Mouse (Mus musculus): Measurements from ENCODE around the gene Klra6.
"Not testable (repeated sequence)": the region's sequence is repeated elsewhere in the genome, so short reads cannot be mapped to it uniquely, and the experiment has no call there.

Gene Klra6

GRCm38 (mm10) chr6:130026854-130027253 lies at the start of gene Klra6:
Gene Klra6 (minus strand): TSS chr6:130026954.
- DNase-seq (ENCODE audit: low spot score in 2 of 2), result no peak

- DNase-seq (ENCODE audit: low spot score in 2 of 2), result not testable (repeated sequence)
Measured at GRCm38 (mm10) chr6:130067171-130067570, 40.4 kb upstream of the Klra6 start, which contains the start of gene Klra4. Gene Klra4 (minus strand): TSS chr6:130067271.

GRCm38 (mm10) chr6:130065196-130065595 lies 38.4 kb upstream of the Klra6 start:
- no peak for DNase-seq (ENCODE audit: low spot score in 2 of 2)

- DNase-seq (ENCODE audit: low spot score in 2 of 2), result not testable (repeated sequence)
Measured at GRCm38 (mm10) chr6:130035146-130035545, 8.4 kb upstream of the Klra6 start.

GRCm38 (mm10) chr6:130031493-130032089 lies 4.8 kb upstream of the Klra6 start:
- not testable (repeated sequence) for DNase-seq (ENCODE audit: low spot score in 2 of 2)
